Mouse (Mus musculus) forebrain, embryonic 14.5 days (tissue): ENCODE results near the gene Melk. TPM values are rescaled to one million over a fixed set of nuclear protein-coding genes. Genes with fewer than 3 reads are reported as not detected.
A peak's percentile ranks its signal among the peaks of the same experiment; 100 is the strongest.

Source experiments
- ATAC-seq: fragments of 200-750 bp; cut with Nextera tagmentation; 2 replicates; pipeline ENCODE4 v1.8.0; 2017; ENCODE audit warnings: mild to moderate bottlenecking, moderate library complexity
- DNase-seq: peaks from one replicate; pipeline ENCODE4 v3.0.0-alpha.2; 2015; ENCODE audit warnings: low spot score
- H3K27ac ChIP-seq: fragments of 300-500 bp; sonication (generic); 2 replicates; pipeline ENCODE4 v1.5.1; 2014; ENCODE audit warnings: low read depth, mild to moderate bottlenecking, control low read depth, low read length, moderate library complexity
- H3K27me3 ChIP-seq: fragments of 300-500 bp; sonication (generic); replicated peaks from 2 replicates; pipeline ENCODE4 v1.6.1; 2014; ENCODE audit warnings: low read length, control low read depth, mixed read lengths; ENCODE audit not compliant: control insufficient read depth, insufficient read depth
- H3K36me3 ChIP-seq: fragments of 300-500 bp; sonication (generic); 2 replicates; pipeline ENCODE4 v1.6.1; 2014; ENCODE audit warnings: low read length, control low read depth; ENCODE audit not compliant: control insufficient read depth, insufficient read depth
- H3K4me1 ChIP-seq: fragments of 300-500 bp; sonication (generic); 2 replicates; pipeline ENCODE4 v1.6.1; 2014; ENCODE audit warnings: antibody characterized with exemption, low read length, control low read depth; ENCODE audit not compliant: control insufficient read depth, insufficient read depth
- H3K4me2 ChIP-seq: fragments of 300-500 bp; sonication (generic); 2 replicates; pipeline ENCODE4 v1.6.1; 2014; ENCODE audit warnings: mild to moderate bottlenecking, control low read depth, low read length
- H3K4me3 ChIP-seq: fragments of 300-500 bp; sonication (generic); 2 replicates; pipeline ENCODE4 v1.5.1; 2014; ENCODE audit warnings: low read depth, low read length, control low read depth
- H3K9ac ChIP-seq: fragments of 300-500 bp; sonication (generic); 2 replicates; pipeline ENCODE4 v1.6.1; 2014; ENCODE audit warnings: mild to moderate bottlenecking, low read length, control low read depth, moderate library complexity
- H3K9me3 ChIP-seq: fragments of 300-500 bp; sonication (generic); replicated peaks from 2 replicates; pipeline ENCODE4 v1.6.1; 2016; ENCODE audit warnings: low read length, control low read depth, mixed read lengths; ENCODE audit not compliant: control insufficient read depth
- WGBS: fragments of 180-500 bp; shearing (Covaris S2); extraction: QIAGEN DNeasy Blood & Tissue Kit; methylation state at CpG from one replicate; pipeline ENCODE4 v1.1.7; 2014; 5-methylcytosine and 5-hydroxymethylcytosine counted together
- polyA plus RNA-seq: library from polyadenylated mRNA; unstranded; fragments of >200 nt; fragmentation: Nextera tagmentation; extraction: Ambion mirVana; gene quantifications from 2 replicates; pipeline ENCODE4 v1.2.1, GENCODE M21; 2014

The Melk gene
- polyA plus RNA-seq, 1 experiment from 2014 or later, result 24.3 TPM

- H3K36me3 ChIP-seq, result peaks cover 28% of the 10 kb centered on the region; the same call in 1 of the 2 replicates
- 84% methylated on average over 12 of the region's 12 CpGs for WGBS
Observed at GRCm38 (mm10) chr4:44316270-44316809, 15.7 kb downstream of the Melk start.

GRCm38 (mm10) chr4:44320448-44320847 is 19.8 kb downstream of the Melk start:
- DNase-seq (no peak), ATAC-seq (no peak)
- Histone ChIP-seq H3K9ac (no peak overlapping the region), H3K4me1 (no peaks in the 10 kb centered on the region), H3K4me2 (no peak overlapping the region), H3K27me3 (no peaks in the 10 kb centered on the region), H3K36me3 (peaks cover 14% of the 10 kb centered on the region; the same call in 1 of the 2 replicates), H3K4me3 (no peak overlapping the region), H3K9me3 (no peaks in the 10 kb centered on the region), H3K27ac (no peak overlapping the region)
- WGBS, result 92% methylated on average over 6 of the region's 6 CpGs

More at GRCm38 (mm10) chr4:44316270-44316809, 15.7 kb downstream of the Melk start:
- Histone ChIP-seq H3K4me1 (no peaks in the 10 kb centered on the region), H3K9ac (no peak overlapping the region), H3K4me3 (no peak overlapping the region), H3K27me3 (no peaks in the 10 kb centered on the region), H3K9me3 (no peaks in the 10 kb centered on the region), H3K27ac (no peak overlapping the region), H3K4me2 (no peak overlapping the region)
- DNase-seq (no peak), ATAC-seq (no peak)

- ATAC-seq (no peak), DNase-seq (no peak)
- Histone ChIP-seq H3K27me3 (no peaks in the 10 kb centered on the region), H3K4me2 (no peak overlapping the region), H3K9ac (no peak overlapping the region), H3K4me1 (no peaks in the 10 kb centered on the region), H3K27ac (no peak overlapping the region), H3K36me3 (peaks cover 21% of the 10 kb centered on the region), H3K9me3 (no peaks in the 10 kb centered on the region), H3K4me3 (no peak overlapping the region)
- 98% methylated on average over 7 of the region's 7 CpGs for WGBS
Observed at GRCm38 (mm10) chr4:44322124-44322523, 21.4 kb downstream of the Melk start.

- peaks cover 15% of the 10 kb centered on the region for H3K36me3 ChIP-seq
- H3K27ac ChIP-seq, result no peak overlapping the region
- ATAC-seq (no peak), DNase-seq (peak; percentile 74)
- no peaks in the 10 kb centered on the region for H3K27me3 ChIP-seq
- no peak overlapping the region for H3K4me3 ChIP-seq
- 44% methylated on average over 4 of the region's 4 CpGs for WGBS
- H3K9ac ChIP-seq, result no peak overlapping the region
- no peaks in the 10 kb centered on the region for H3K4me1 ChIP-seq
- H3K9me3 ChIP-seq, result no peaks in the 10 kb centered on the region
- H3K4me2 ChIP-seq, result no peak overlapping the region
Observed at GRCm38 (mm10) chr4:44325453-44325852, 24.8 kb downstream of the Melk start.

GRCm38 (mm10) chr4:44326721-44327120 is 26.0 kb downstream of the Melk start:
- WGBS, result 94% methylated on average over 3 of the region's 3 CpGs
- H3K4me3 ChIP-seq, result no peak overlapping the region
- no peaks in the 10 kb centered on the region for H3K9me3 ChIP-seq
- ATAC-seq (no peak), DNase-seq (no peak)
- no peaks in the 10 kb centered on the region for H3K27me3 ChIP-seq
- H3K27ac ChIP-seq, result no peak overlapping the region
- H3K4me2 ChIP-seq, result no peak overlapping the region
- H3K9ac ChIP-seq, result no peak overlapping the region
- peaks cover 21% of the 10 kb centered on the region for H3K36me3 ChIP-seq
- H3K4me1 ChIP-seq, result no peaks in the 10 kb centered on the region

- ATAC-seq (no peak), DNase-seq (peak; percentile 16)
- H3K4me1 ChIP-seq, result no peaks in the 10 kb centered on the region
- H3K4me3 ChIP-seq, result no peak overlapping the region
- H3K4me2 ChIP-seq, result no peak overlapping the region
- no peaks in the 10 kb centered on the region for H3K9me3 ChIP-seq
- H3K27me3 ChIP-seq, result no peaks in the 10 kb centered on the region
- H3K36me3 ChIP-seq, result peaks cover 26% of the 10 kb centered on the region
- 65% methylated on average over 1 of the region's 1 CpGs for WGBS
- no peak overlapping the region for H3K27ac ChIP-seq
- H3K9ac ChIP-seq, result no peak overlapping the region
Observed at GRCm38 (mm10) chr4:44327976-44328375, 27.3 kb downstream of the Melk start.

- H3K9ac ChIP-seq, result no peak overlapping the region
- no peak for ATAC-seq
- WGBS, result 89% methylated on average over 8 of the region's 8 CpGs
Observed at GRCm38 (mm10) chr4:44335006-44335405, 34.3 kb downstream of the Melk start.

GRCm38 (mm10) chr4:44361670-44362069 is 61.0 kb downstream of the Melk start:
- Histone ChIP-seq H3K9me3 (no peaks in the 10 kb centered on the region), H3K4me2 (no peak overlapping the region), H3K27me3 (no peaks in the 10 kb centered on the region), H3K27ac (no peak overlapping the region), H3K36me3 (peaks cover 8% of the 10 kb centered on the region; the same call in 1 of the 2 replicates), H3K4me3 (no peak overlapping the region), H3K9ac (no peak overlapping the region), H3K4me1 (peaks cover 3% of the 10 kb centered on the region; the same call in 1 of the 2 replicates)
- DNase-seq (no peak), ATAC-seq (no peak)
- 87% methylated on average over 7 of the region's 7 CpGs for whole genome bisulfite sequencing

More at GRCm38 (mm10) chr4:44335006-44335405, 34.3 kb downstream of the Melk start:
- Histone ChIP-seq H3K4me3 (no peak overlapping the region), H3K4me1 (no peaks in the 10 kb centered on the region), H3K4me2 (no peak overlapping the region), H3K9me3 (no peaks in the 10 kb centered on the region), H3K36me3 (peaks cover 20% of the 10 kb centered on the region; the same call in 1 of the 2 replicates), H3K27me3 (no peaks in the 10 kb centered on the region), H3K27ac (no peak overlapping the region)
- DNase-seq, result no peak

- Histone ChIP-seq H3K4me3 (no peak overlapping the region), H3K27ac (no peak overlapping the region), H3K9me3 (no peaks in the 10 kb centered on the region), H3K4me2 (no peak overlapping the region), H3K4me1 (peaks cover 3% of the 10 kb centered on the region; the same call in 1 of the 2 replicates), H3K36me3 (peaks cover 8% of the 10 kb centered on the region; the same call in 1 of the 2 replicates), H3K27me3 (no peaks in the 10 kb centered on the region), H3K9ac (no peak overlapping the region)
- 74% methylated on average over 12 of the region's 12 CpGs for WGBS
- DNase-seq (peak; percentile 67), ATAC-seq (no peak; the same call in 1 of the 2 replicates)
Observed at GRCm38 (mm10) chr4:44363434-44364013, 62.8 kb downstream of the Melk start.
